Mouse (Mus musculus): ENCODE results near the gene Apold1.

DNA sequence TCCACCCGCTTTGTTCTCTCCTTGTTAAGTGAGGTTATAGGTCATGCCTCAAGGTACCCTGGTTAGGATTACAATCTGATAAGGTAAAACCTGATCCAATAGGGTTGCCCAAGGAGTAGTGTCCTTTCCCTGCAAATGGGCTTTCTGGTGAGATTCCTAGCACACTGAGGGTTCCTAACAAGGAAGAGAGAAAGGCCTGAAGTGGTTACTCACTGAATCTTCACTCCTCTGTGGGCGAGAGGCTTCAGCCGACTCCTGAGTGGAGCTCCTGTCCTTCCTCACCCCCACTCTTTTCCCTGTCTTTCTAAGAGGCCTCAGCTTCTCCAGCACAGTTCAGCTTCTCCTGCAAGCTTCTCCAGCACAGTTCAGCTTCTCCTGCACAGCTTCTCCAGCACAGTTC lies 17.3 kb downstream of the Apold1 start:
- TF ChIP-seq EP300 (optimal IDR thresholded peaks at IDR 0.05) = no peak
- TF ChIP-seq CTCF (IDR thresholded peaks at IDR 0.05; ENCODE audit: low read depth) = no peak

Data from stomach, postnatal 0 days (tissue).